Mouse (Mus musculus) heart, postnatal 14 days (tissue): Measurements from ENCODE around the gene Fam32a. TPM values are rescaled to one million over a fixed set of nuclear protein-coding genes. Genes with fewer than 3 reads are reported as not detected.
A peak's percentile ranks its signal among the peaks of the same experiment; 100 is the strongest.

Experiments used
- DNase-seq, 2 experiments: peaks; one replicate each; pipeline ENCODE4 v3.0.0; 2021 to 2022
- intact Hi-C: fragments of 180-260 bp; cut with DNase I; formaldehyde crosslinking; loops from one replicate; pipeline ENCODE4 v1.15.1; 2025
- total RNA-seq, 2 experiments: library from RNA; stranded (reverse); gene quantifications; 2 replicates each; pipeline ENCODE4 v1.2.3; 2021

The Fam32a gene
- total RNA-seq, 2 experiments from 2014 or later, result 21.4 to 24.4 TPM

GRCm38 (mm10) chr8:72271691-72272090 is 52.2 kb downstream of the Fam32a start:
- DNase-seq, result no peak
- intact Hi-C loops, result no loop called here

- intact Hi-C loops, result no loop called here
- peak; percentile 79 to 80 for DNase-seq
Measured at GRCm38 (mm10) chr8:72272361-72272760, 52.8 kb downstream of the Fam32a start.

GRCm38 (mm10) chr8:72273111-72273770 is 53.7 kb downstream of the Fam32a start:
- intact Hi-C loops, result no loop called here
- no peak for DNase-seq

- intact Hi-C loops, result no loop called here
- DNase-seq, result no peak
Measured at GRCm38 (mm10) chr8:72273807-72274206, 54.3 kb downstream of the Fam32a start.

Other genes with a start within 250 kb of the Fam32a start
- gene Cyp4f18, start 210.1 kb upstream of the Fam32a start, total RNA-seq, result under 1 TPM; 0.38 to 0.56 TPM
- not detected for gene Olfr372, start 178.5 kb upstream of the Fam32a start, total RNA-seq
- not detected for gene Olfr373, start 136.6 kb upstream of the Fam32a start, total RNA-seq
- gene Olfr374, start 112.7 kb upstream of the Fam32a start, total RNA-seq, result not detected
- gene Tpm4, start 84.8 kb upstream of the Fam32a start, total RNA-seq, result 100 to 1,000 TPM; 119 to 155 TPM
- 10 to 100 TPM; 28.2 to 28.6 TPM for gene Rab8a, start 58.5 kb upstream of the Fam32a start, total RNA-seq
- under 1 TPM in 1 of 2 experiments, not detected in 1; 0.17 TPM for gene Hsh2d, start 30.1 kb upstream of the Fam32a start, total RNA-seq
- not detected for gene Cib3, start 6.9 kb upstream of the Fam32a start, total RNA-seq
- gene Gm11034, start 6.1 kb upstream of the Fam32a start, total RNA-seq, result not detected
- gene Ap1m1, start 20.3 kb downstream of the Fam32a start, total RNA-seq, result 10 to 100 TPM; 53.2 to 53.4 TPM
- 1 to 10 TPM; 9.7 TPM for gene Gm10282, start 85.5 kb downstream of the Fam32a start, total RNA-seq
- gene Klf2, start 99.3 kb downstream of the Fam32a start, total RNA-seq, result 100 to 1,000 TPM; 113 to 115 TPM
- 10 to 100 TPM; 44.4 to 47.5 TPM for gene Eps15l1, start 201.7 kb downstream of the Fam32a start, total RNA-seq
- gene Calr3, start 224.1 kb downstream of the Fam32a start, total RNA-seq, result 10 to 100 TPM in 1 of 2 experiments, 1 to 10 TPM in 1; 8.1 to 10.5 TPM
- 1 to 10 TPM; 6.6 to 7.0 TPM for gene 1700030K09Rik, start 224.2 kb downstream of the Fam32a start, total RNA-seq